Mouse (Mus musculus) right cerebral cortex, postnatal 4 days (tissue): ENCODE data around the gene Mafg.

Experiments
- DNase-seq: peaks from one replicate; pipeline ENCODE4 v3.0.0-alpha.2; 2022

Gene Mafg

DNA sequence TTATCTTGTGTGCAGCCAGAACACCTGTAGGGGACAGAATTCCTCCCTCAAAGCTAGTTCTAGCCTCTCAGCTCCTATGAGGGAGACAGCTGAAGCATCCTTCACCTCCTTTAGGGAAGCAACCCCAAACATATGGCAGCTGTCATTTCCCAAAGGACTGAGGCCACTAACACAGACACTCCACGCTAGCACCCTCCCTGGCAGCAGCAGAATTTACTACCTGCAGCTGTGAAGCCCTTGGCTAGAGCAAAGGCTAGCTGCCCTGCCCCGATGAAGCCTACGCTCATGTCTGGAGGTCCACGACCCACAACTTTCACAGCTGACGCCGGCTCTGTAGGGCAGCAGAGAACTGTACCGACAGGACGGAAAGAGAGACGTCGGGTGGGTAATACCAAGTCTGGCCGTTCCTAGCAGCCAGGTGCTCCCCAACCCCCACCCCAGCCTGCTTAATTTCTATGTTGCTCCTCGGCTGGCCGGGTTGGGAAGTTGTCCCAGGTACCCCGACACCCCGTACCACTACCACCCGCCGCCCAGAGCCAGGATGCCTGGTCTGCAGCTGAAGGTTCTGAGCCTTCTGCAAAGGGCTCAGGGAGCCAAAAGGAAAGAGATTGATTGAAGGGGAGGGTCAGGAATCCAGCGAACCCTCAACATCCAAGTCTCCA lies 9.7 kb upstream of the Mafg start:
- no peak for DNase-seq

DNA sequence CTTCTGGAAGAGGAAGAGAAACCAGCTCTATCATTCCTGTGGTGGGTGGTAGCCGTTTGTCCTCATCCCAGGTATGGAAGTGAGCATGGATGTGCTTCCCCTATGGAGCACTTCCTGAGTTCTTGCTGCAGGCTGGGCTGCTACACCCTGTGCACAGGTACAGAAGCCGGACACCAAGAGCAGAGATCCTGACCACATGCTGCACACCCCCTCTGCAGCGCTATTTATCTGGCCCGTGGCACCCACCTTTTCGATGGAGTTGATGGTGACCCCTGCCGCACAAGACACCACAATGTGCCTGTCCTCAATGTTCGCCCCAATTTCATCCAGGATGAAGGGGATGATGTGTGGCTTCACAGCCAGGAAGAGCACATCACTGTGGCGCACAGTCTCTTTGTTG lies 8.5 kb upstream of the Mafg start:
- DNase-seq = no peak

DNA sequence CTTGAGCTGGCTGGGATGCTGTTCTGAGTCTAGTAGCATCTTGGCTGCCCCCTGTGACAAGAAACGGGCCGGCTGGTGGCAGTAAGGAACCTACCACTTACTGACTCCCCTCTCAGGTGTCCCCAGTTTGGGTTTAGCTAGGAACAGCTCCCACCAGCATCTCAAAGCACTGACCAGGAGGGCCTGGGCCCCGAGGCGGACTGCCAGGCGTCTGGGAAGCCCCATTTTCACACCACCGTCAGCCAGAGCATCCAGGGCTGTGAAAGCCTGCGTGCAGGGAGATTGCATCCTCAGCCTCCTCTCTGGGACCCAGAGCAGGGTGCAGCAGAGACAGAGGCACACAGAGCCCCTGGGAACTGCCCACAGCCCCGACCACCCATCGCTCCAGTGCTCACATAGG lies 7.9 kb upstream of the Mafg start:
- no peak for DNase-seq

DNA sequence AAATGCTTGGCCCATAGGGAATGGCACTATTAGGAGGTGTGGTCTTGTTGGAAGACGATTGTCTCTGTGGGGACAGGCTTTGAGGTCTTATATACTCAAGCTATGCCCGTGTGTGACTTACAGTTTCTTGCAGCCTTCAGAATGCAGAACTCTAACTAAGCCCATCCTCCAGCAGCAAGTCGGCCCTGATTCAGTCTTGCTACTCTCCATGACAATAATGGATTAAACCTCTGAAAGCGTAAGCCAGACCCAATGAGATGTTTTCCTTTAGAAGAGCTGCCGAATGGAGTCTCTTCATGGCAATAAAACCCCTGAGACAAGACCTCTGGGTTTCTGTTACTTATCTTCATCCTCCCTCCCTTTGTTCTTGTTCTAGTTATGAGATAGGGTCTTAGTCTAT lies 1.4 kb upstream of the Mafg start:
- DNase-seq = no peak

DNA sequence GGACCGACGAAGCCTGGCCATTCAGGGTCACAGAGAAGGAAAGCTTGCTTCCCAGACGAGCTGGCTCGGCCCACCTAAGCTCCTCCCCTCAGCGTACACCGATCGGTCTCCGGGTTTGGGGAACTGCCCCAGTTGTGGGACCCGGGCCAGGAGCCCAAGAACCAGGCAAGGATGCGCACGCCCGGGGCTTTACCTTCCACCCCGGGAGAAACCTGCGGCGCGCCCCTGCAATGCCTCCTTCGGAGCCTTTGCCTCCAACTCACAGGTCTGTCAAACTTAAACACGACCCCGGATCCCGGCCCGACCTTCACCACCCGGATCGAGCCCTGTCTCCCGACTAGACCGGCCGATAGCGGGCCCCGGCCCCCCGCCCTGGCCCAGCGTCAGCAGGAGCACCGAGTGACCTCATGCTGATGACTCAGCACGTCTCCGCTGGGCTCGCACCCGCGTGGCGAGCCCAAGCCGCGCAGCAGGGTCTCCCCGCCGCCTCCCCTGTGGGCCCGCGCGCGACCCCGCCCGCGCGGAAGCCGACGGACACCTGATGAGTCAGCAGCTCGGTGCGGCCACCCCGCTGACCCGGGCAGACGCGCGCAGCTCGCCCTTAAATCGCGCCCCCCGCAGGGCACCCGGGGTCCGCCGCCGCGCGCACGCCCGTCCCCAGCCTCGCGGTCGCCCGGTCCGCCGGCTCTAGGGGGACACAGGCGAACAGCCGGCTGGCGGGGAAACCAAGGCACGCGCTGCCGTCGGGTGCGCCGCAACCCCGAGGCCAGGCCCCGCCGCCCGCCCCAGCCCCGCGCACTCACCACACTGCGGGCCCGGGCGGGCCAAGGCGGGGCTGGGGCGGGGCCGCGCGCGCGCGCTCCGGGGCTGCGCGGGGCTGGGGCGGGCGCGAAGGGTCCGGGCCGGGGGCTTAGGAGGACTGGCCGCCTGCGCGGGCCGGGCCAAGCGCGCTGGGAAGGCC lies 561 bp downstream of the Mafg start:
- DNase-seq = peak; percentile 60

DNA sequence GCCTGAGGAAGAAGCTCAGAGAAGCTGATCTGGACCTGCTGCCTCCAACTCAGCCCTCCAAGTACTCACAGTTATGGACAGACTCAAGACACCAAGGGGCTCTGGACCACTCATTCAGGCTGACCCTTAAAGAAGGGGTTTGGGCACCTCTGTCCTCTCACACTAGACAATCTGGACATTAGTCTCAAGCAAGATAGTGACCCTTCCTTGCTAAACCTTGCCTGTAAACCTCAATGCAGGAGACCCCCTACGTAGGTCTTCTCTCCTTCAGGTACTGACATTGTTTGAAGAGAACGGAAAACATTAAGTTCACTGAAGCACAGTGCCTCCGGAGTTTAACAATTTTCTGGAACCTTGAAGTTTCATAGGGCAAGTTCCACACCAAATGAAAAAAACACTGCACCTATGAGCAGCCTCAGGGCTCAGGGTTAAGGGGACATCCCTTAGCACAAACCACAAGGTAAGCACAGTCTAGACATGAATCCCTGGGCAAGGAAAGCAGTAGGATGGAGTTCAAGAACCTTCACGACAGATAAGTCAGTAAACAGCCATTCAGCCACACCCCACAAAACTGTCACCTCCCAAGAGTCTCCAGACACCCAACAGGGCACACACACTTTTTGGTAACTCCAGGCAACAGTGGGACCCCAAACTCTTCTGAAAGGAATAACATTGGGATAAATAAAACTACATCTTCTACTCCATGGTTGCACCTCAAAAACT lies 1.5 kb downstream of the Mafg start:
- DNase-seq = no peak

DNA sequence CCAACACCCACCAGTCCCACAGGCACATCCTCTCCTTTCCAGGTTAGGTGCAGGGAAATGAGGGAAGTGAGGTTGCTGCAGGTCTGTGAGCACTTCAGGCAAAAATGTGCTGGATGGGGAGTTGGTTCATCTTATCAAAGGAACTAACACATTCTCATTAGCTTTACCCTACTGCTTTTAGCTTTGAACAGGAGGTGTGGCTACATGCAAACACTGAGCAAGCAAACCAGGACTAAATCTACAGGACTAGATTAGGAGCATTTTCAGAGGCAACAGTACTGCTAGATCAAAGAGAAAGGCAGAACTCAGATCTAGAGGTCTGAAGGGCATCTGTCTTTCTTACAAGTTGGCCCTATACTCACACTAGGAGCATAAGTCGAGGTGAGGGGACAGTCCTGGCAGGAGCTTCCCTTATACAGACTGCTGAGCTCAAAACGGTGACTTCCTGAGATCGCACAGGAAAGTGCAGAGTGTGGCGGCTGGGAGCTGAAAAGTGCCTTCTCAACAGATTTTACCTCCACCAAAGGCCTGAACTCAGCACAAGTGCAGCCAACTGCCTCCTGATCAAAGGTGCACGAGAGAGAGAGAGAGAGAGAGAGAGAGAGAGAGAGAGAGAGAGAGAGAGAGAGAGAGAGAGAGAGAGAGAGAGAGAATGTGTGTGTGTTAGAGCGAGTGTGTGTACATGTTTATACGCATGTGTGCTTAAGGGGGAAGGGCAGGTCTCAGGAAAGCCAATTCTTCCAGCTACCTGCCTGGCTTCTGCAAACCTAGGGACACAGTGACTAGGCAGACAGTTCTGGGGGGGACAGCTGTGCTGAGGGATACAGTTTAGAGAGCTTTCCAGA lies 2.3 kb downstream of the Mafg start:
- no peak for DNase-seq

DNA sequence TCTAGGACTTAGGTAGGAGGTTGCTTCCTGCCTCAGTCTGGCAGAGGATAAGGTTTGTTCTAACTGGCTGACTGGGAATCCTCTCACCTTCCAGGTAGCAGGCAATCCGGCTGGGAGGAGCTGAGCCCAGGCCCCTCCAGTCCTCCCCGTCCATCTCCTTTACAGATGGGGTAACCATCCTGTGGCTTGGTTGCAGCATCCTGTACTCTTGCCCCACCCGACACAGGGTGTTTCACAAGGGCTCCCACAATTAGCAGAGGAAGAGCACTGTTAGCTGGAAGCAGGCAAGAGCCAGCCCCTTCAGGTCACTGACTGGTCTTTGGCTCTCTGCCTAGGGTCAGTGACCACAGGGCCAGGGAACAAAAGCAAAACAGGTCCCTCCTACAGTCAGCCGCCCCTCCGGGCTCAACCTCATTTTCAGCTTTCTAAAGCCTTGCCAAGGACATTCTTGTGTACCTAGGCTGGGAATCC lies 3.0 kb downstream of the Mafg start:
- DNase-seq = no peak

DNA sequence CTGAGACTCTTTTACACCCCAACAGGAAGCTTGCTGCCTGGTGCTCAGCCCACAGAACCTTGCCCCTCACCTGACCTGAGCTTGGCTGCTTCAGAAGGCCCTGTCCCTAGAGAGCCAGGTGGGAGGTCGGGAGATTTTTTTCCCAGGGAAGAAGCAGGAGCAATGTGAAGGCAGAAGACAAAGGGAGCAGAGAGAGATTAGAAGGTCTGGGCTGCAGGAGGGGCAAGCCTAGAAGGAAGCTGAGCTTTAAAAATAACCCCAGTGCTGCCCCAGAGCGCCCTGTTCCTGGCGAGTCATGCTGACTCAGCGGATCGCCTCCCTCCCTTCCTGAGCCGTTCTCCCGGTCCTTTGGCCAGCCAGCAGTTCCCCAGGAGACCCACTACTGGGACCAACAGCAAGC lies 3.5 kb downstream of the Mafg start:
- no peak for DNase-seq

DNA sequence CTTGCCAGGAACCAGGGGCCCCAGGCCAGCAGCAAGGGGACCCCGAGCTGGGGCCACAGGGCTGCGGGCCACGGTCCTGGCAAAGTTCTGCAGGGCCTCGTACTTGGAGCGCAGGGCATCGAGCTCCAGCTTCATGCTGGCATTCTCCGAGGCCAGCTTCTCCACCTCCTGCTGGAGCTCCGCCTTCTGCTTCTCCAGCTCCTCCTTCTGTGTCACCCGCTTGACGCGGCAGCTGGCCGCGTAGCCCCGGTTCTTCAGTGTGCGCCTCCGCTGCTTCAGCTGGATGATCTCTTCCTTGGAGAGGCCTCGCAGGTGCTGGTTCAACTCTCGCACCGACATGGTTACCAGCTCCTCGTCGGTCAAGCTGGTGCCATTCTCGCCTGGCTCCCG lies 4.1 kb downstream of the Mafg start:
- no peak for DNase-seq

DNA sequence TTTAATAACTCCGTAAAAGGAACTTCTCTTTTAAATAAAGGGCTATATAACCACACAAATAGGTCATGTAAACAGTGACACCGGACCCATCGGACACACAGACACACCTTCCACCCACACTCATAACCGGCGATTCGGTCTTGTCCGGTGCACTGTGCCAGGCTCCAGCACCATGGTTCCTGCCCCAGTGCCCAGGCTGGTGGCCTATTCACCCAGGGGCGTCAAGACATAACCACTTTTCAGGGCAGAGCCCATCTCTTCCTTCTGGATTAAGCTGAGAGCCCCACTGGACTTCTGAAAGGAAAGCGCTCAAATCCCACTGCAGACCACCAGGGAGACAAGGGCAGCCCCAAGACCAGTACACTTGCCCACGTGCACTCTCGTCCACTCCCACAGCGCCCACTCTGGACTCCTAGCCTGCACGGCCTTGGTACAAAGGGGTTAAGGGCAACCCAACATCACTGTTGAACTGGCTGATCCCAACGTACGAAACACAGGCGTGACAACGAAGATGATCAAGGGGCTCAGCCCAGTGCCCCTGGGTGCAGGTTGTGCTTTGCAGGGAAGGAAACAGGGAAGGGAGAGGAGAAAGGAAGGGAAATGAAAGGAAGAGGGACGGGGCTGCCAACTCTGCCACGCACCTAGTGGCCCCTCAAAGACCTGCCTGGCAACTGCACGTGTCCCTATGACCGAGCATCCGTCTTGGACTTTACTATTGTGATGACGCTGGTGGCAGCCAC lies 4.6 kb downstream of the Mafg start:
- DNase-seq = no peak

DNA sequence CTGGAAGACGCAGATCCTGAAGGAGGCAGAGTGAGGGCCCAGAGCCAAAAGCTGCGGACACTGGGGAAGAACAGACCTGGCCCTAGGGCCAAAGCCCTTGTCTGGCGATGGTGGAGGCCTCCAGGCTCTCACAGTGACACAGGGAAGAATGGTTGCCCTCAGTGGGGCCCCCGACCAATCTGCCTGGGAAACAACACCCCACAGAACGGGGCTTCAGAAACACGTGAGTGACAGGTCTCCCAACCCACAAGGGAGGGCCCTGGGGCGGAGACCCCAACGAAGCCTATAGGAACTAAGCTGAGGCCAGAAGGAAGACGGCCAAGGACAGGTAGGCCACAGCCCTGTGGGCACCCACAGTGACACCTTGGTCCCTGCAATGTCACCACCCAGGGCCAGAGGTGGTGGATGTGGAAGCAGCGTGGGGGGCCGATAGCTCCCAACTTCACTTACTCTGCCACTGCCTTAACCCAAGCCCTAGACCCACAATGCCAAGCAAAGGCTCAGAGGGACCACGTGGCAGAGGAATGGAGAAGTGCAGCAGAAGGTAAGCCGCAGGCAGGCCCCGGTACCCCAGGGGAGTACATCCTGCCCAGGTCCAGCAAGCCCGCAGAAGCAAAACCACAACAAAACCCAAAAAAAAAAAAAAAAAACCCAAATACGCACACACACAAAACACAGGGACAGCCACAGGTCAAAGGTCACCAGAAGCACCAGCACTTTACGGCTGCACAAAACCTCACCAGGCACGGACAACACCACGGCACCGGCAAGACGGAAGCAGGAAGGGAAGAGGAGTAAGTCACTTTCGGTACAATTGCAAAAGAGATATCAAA lies 5.7 kb downstream of the Mafg start:
- DNase-seq = no peak

DNA sequence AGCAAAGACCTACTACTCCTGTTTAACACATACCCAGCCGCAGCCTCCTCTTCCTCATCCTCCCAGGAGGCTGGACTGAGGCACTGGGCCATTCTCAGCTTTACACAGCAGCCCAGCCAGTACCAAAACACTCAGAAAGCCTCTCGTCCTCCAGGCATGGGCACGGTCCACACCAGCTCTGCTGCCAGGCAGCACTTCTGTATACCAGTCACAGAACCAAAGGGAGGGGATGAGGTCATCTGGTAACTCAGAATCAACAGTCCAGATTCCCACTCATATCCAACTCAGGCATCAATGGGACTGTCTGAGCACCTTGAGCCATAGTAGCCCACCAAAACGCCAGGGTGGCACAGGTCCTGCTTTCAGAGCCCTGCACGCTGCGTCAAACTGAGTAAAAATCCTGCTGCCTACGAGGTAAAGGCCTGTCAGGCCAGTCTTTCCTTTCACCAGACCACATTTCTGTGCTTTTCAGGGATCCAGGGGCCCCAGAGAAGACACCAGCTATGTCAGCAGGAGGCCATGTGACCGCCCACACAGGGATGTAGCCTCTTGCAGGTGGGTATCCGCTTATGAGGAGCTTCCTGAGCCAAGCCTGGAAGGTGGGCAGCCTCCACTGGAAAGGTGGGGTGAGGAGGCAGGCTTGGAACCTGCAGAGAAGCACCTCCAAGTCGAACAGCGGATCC lies 6.5 kb downstream of the Mafg start:
- no peak for DNase-seq

DNA sequence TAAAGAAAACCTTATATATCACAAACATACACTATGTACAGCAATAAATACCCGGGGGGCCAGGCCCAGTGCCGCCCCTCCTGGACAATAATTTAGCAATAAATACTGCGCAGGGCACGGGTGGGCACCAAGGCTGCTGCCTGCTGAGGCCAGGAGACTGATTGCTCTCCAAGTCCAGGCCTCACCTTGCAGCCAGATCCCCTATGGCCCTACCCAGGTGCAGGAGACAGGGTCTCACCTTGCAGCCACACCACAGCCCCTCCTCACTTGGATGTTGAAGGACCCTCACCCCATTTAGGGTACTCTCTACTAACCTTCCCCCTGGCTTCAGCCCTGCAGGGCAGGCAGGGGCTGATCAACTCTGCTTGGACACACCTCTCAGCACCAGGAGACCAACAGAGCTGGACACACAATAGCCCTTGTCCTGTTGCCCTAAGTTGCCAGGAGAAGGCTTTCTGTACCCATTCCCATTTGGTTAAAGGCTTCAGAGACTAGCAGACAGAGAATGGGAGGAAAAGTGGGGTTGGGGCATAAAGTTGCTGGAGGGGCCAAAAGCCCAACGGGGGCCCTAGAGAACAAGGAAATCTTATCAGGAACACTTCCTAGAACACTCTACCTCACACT lies 8.1 kb downstream of the Mafg start, which contains the start of gene Sirt7:
Gene Sirt7, minus strand, starts transcription at position 89 of the 624 bp plus-strand sequence.
- no peak for DNase-seq

DNA sequence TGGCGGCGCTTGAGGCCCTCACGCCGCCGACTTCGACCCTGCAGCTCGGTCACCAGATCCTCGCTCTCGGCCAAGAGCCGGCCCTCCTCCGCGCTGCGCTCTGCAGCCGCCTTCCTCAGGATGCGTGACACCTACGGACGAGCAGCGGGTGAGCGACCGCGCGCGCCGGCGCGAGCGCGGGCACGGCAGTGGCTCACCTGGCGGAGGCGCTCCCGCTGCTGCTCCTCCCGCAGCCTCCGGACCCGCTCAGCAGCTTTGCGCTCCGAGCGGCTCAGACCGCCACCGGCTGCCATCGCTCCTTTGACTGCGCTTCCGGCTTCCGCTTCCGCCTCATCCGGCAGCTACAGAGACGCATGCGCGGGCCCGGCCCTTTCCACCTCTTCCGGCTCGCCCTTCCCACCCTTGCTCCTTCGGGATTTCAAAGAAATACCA lies 8.7 kb downstream of the Mafg start:
- peak; percentile 85 for DNase-seq

DNA sequence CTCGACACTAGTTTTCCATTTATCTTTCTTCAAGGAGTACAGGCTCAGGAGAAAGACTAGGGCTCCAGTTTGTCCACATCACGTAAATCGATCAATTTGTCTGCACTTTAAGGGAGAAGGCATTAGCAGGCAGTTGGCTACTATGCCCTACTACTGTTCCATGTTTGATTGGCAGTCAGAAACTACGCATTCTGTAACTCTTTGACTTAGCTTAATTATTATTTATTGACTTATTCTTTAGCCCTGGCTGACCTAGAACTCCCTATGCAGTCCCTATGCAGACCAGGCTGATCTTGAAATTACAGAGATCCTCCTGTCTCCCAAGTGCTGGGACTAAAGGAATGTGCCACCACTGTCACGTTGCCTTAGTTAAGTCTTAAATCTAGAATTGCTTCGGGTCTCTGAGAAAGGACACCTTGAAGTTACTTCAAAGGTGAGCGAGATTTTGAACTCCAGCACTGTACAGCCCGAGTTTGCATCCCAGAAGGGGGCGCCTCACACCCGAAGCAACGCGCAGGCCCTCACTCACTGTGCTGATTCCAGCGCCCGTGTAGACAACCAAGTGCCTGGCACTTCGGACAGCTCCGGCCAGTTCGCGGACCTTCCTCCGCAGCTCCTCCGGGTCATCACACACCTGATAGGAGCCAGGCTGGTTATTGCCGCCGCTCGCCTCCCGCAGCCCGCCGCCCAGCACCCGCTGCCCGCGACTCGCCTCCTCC lies 9.3 kb downstream of the Mafg start:
- peak; percentile 66 for DNase-seq

DNA sequence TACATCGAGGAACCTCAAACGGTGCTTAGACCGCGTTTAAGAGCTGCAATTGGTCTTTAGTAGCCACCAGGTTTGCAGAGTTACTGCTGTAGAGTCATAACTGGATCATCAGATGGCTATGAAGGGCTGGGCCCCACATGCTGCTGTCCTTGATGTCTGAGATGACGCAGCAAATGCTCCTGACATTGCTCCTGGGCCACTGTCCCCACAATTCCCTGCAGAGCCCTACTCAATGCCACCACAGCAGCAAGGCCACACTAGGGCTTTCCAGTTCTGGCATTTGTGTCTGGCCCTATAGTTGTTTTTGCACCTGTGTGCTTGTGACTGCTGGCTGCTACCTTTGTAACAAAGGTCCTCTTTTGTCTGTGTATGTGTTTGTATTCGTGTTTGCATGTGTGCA lies 10.6 kb downstream of the Mafg start:
- no peak for DNase-seq

DNA sequence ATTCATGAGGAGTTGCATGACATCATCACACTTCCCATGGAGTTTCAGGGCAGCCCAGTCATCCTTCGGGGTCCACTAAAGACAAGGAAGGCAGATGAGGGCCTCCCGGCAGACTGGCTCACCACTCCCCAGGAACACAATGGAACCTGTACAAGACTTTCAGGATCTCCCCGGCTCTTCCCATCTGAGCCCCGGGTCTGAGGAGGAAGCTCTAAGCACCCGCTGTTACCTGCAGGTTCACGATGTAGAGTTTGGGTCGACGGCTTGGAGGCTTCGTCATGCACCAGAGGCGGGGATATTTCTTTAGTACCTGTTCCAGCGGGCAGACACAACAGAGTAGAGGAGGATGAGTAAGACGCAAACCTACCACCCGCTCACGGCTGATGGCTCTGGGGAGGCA lies 13.2 kb downstream of the Mafg start:
- no peak for DNase-seq
